Mouse (Mus musculus): Measurements from ENCODE around the gene Grip1. TPM values are rescaled to one million over a fixed set of nuclear protein-coding genes. Genes with fewer than 3 reads are reported as not detected.
A peak's percentile ranks its signal among the peaks of the same experiment; 100 is the strongest.

Grip1 gene
- total RNA-seq, 2 experiments from 2014 or later = 20.3 to 22.2 TPM

GRCm38 (mm10) chr10:119534852-119535251 lies 81.2 kb downstream of the Grip1 start:
- no peak overlapping the region for H3K27ac ChIP-seq
- TF ChIP-seq CTCF (IDR thresholded peaks at IDR 0.05) = no peak
- no peak overlapping the region for H3K4me3 ChIP-seq
- no peak for DNase-seq (ENCODE audit: extremely low spot score in 1 of 2, low spot score in 2 of 2)
- intact Hi-C loops (cut with DNase I) = no loop called here

- TF ChIP-seq CTCF (IDR thresholded peaks at IDR 0.05) = no peak
- intact Hi-C loops (cut with DNase I) = no loop called here
- no peak for DNase-seq (ENCODE audit: extremely low spot score in 1 of 2, low spot score in 2 of 2)
- Histone ChIP-seq H3K4me3 (no peak overlapping the region), H3K27ac (no peak overlapping the region)
Measured at GRCm38 (mm10) chr10:119541655-119542054, 88.0 kb downstream of the Grip1 start.

- intact Hi-C loops (cut with DNase I) = no loop called here
- Histone ChIP-seq H3K4me3 (no peak overlapping the region), H3K27ac (no peak overlapping the region)
- TF ChIP-seq CTCF (IDR thresholded peaks at IDR 0.05) = no peak
- DNase-seq (ENCODE audit: extremely low spot score in 1 of 2, low spot score in 2 of 2) = no peak
Measured at GRCm38 (mm10) chr10:119543771-119544170, 90.1 kb downstream of the Grip1 start.

GRCm38 (mm10) chr10:119544743-119545142 lies 91.1 kb downstream of the Grip1 start:
- no peak for TF ChIP-seq CTCF (IDR thresholded peaks at IDR 0.05)
- intact Hi-C loops (cut with DNase I) = no loop called here
- no peak for DNase-seq (ENCODE audit: extremely low spot score in 1 of 2, low spot score in 2 of 2)
- H3K27ac ChIP-seq = no peak overlapping the region
- H3K4me3 ChIP-seq = no peak overlapping the region

- intact Hi-C loops (cut with DNase I) = no loop called here
- Histone ChIP-seq H3K27ac (no peak overlapping the region), H3K4me3 (no peak overlapping the region)
- TF ChIP-seq CTCF (IDR thresholded peaks at IDR 0.05) = no peak
- DNase-seq (ENCODE audit: extremely low spot score in 1 of 2, low spot score in 2 of 2) = peak in 1 of 2 experiments; percentile 22
Measured at GRCm38 (mm10) chr10:119547875-119548274, 94.2 kb downstream of the Grip1 start.

- no peak for DNase-seq (ENCODE audit: extremely low spot score in 1 of 2, low spot score in 2 of 2)
- intact Hi-C loops (cut with DNase I) = no loop called here
- TF ChIP-seq CTCF (IDR thresholded peaks at IDR 0.05) = no peak
- no peak overlapping the region for H3K4me3 ChIP-seq
- no peak overlapping the region for H3K27ac ChIP-seq
Measured at GRCm38 (mm10) chr10:119548774-119549173, 95.1 kb downstream of the Grip1 start.

GRCm38 (mm10) chr10:119550630-119551029 lies 97.0 kb downstream of the Grip1 start:
- DNase-seq (ENCODE audit: extremely low spot score in 1 of 2, low spot score in 2 of 2) = no peak
- intact Hi-C loops (cut with DNase I) = no loop called here

GRCm38 (mm10) chr10:119556346-119556745 lies 102.7 kb downstream of the Grip1 start:
- no peak for TF ChIP-seq CTCF (IDR thresholded peaks at IDR 0.05)
- DNase-seq (ENCODE audit: extremely low spot score in 1 of 2, low spot score in 2 of 2) = no peak
- Histone ChIP-seq H3K27ac (no peak overlapping the region), H3K4me3 (no peak overlapping the region)
- intact Hi-C loops (cut with DNase I) = no loop called here

More at GRCm38 (mm10) chr10:119550630-119551029, 97.0 kb downstream of the Grip1 start:
- no peak overlapping the region for H3K27ac ChIP-seq
- no peak overlapping the region for H3K4me3 ChIP-seq
- no peak for TF ChIP-seq CTCF (IDR thresholded peaks at IDR 0.05)

- no peak for TF ChIP-seq CTCF (IDR thresholded peaks at IDR 0.05)
- Histone ChIP-seq H3K27ac (no peak overlapping the region), H3K4me3 (no peak overlapping the region)
- DNase-seq (ENCODE audit: extremely low spot score in 1 of 2, low spot score in 2 of 2) = no peak
- intact Hi-C loops (cut with DNase I) = no loop called here
Measured at GRCm38 (mm10) chr10:119558432-119558831, 104.8 kb downstream of the Grip1 start.

GRCm38 (mm10) chr10:119564862-119565261 lies 111.2 kb downstream of the Grip1 start:
- DNase-seq (ENCODE audit: extremely low spot score in 1 of 2, low spot score in 2 of 2) = no peak
- no peak for TF ChIP-seq CTCF (IDR thresholded peaks at IDR 0.05)
- Histone ChIP-seq H3K27ac (no peak overlapping the region), H3K4me3 (no peak overlapping the region)
- intact Hi-C loops (cut with DNase I) = no loop called here

- DNase-seq (ENCODE audit: extremely low spot score in 1 of 2, low spot score in 2 of 2) = no peak
- TF ChIP-seq CTCF (IDR thresholded peaks at IDR 0.05) = no peak
- Histone ChIP-seq H3K4me3 (no peak overlapping the region), H3K27ac (no peak overlapping the region)
- intact Hi-C loops (cut with DNase I) = no loop called here
Measured at GRCm38 (mm10) chr10:119573134-119573533, 119.5 kb downstream of the Grip1 start.

GRCm38 (mm10) chr10:119575780-119576179 lies 122.2 kb downstream of the Grip1 start:
- no peak overlapping the region for H3K4me3 ChIP-seq
- no peak for TF ChIP-seq CTCF (IDR thresholded peaks at IDR 0.05)
- intact Hi-C loops (cut with DNase I) = no loop called here
- H3K27ac ChIP-seq = no peak overlapping the region
- no peak for DNase-seq (ENCODE audit: extremely low spot score in 1 of 2, low spot score in 2 of 2)

- no peak overlapping the region for H3K4me3 ChIP-seq
- no peak for DNase-seq (ENCODE audit: extremely low spot score in 1 of 2, low spot score in 2 of 2)
- H3K27ac ChIP-seq = no peak overlapping the region
- intact Hi-C loops (cut with DNase I) = no loop called here
- TF ChIP-seq CTCF (IDR thresholded peaks at IDR 0.05) = no peak
Measured at GRCm38 (mm10) chr10:119580024-119580423, 126.4 kb downstream of the Grip1 start.

Data from left cerebral cortex, adult 2 months (tissue).